Mouse (Mus musculus): ENCODE data around the gene Trim8.

GRCm38 (mm10) chr19:46482896-46483516 is 18.5 kb upstream of the Trim8 start:
- TF ChIP-seq CTCF (IDR thresholded peaks at IDR 0.05; ENCODE audit: insufficient read depth, low read depth, low read length) (no peak), POLR2A (IDR thresholded peaks at IDR 0.05; ENCODE audit: insufficient read depth, low read depth, low read length) (0 out of 2 replicates have a peak, but pooled peaks have one; percentile 22)
